Mouse (Mus musculus): ENCODE measurements around the gene Hist1h1t.

The Hist1h1t gene

DNA sequence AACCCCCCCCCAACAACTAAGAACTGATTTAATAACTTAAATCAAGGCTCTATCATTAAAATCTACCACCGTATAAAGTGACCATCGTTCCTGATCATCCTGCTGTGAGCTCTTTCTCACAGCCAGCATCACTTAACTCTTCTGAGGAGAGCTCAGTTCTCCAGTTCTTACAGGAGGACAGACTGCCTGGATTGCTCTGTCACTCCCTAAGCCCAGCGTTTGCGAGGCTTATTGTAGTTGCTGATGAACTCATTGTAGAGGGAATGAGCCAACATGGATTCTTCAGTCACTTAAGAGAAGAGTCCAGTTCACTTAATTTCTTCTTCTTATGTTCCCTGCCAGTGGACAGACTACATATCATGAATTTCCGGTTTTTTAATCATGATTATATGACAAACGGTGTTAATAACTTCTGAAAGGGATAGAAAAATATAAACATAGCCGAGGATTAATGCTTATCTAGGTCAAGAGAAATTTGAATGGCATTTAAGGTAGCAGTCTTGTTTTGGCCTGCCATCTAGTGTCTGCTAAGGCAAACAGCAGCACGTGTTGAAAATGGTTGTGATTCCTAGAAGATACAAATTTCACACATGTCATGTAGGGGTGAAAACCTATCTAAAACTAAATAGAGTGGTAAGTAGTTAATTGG is 36.7 kb downstream of the Hist1h1t start:
- no peak for DNase-seq (ENCODE audit: low spot score in 2 of 2)

DNA sequence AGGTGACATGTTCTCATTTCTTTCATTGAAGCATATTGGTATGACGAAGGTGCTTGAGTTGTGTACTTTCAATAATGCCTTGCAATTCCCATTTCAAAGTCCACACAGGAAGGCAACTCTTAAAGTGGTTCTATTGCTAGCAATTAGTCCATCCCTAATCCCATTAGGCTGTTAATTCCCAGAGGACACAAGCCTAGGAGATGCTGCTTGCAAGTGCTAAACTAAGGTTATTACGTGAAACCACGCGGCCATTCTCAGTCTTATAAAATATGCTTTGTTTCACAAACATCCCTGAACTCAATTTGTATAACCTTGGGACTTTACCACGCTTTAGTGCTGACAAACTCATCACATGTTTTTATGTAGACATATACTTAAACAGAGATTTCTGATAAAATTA is 41.5 kb downstream of the Hist1h1t start:
- no peak for DNase-seq (ENCODE audit: low spot score in 2 of 2)

DNA sequence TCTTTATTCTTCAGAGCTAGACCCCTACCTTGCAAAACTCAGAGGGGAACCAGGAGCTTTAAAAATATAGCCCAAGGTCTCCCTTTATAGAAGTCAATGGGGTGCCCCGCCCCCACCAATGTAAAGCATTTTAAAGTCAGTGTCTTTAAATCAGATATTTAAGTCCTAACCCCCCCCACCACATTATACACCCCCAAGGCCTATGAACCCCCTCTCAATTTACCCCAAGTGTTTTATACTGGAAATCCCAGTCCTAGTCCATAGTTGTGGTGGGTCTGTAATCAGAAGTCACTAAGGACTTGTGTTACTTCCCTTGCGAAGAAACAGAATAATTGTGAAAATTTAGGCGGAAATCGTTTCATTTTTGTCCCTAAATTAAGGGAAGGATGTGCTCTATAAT is 42.4 kb downstream of the Hist1h1t start:
- DNase-seq (ENCODE audit: low spot score in 2 of 2), result peak in 1 of 2 experiments; percentile 47

DNA sequence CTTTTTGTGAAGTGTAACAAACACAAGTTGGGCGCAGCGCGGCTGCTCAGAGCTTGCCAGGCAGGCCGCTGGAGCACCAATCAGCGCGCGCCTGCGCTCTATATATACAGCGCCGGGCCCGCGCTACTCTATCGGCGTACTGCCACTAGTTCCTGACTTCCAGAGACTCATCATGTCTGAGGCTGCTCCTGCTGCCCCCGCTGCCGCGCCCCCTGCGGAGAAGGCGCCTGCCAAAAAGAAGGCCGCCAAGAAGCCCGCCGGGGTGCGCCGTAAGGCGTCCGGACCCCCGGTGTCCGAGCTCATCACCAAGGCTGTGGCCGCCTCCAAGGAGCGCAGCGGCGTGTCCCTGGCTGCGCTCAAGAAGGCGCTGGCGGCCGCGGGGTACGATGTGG is 43.1 kb downstream of the Hist1h1t start, which contains the start of gene Hist1h1c:
Gene Hist1h1c (plus strand): TSS at position 132 of the 392 bp plus-strand sequence.
- peak; percentile 95 to 97 for DNase-seq (ENCODE audit: low spot score in 2 of 2)

DNA sequence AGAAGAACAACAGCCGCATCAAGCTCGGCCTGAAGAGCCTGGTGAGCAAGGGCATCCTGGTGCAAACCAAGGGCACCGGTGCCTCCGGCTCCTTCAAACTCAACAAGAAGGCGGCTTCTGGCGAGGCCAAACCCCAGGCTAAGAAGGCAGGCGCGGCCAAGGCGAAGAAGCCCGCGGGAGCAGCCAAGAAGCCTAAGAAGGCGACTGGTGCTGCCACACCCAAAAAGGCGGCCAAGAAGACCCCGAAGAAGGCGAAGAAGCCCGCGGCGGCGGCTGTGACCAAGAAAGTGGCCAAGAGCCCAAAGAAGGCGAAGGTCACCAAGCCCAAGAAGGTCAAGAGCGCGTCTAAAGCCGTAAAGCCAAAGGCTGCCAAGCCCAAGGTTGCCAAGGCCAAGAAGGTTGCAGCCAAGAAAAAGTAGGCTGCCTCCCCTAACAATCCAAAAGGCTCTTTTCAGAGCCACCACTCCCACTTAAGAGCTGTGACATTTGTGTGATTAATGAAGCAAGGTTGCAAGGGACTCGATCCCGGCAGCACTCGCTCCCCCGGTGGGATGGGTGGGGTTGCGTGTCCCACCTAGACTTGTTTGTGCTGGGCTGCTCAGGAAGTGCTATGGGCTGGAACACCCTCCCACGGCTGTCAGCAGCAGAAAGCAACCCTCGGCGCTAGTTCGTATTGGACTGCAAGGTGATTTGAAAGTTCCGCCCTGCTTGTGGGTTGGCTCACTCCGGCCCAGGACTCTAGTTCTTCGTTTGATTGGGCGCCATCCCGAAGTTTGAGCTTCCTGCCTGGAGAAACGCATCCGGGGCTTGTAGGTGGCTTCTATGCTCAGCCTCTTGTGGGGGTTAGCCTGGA is 43.7 kb downstream of the Hist1h1t start:
- DNase-seq (ENCODE audit: low spot score in 2 of 2), result peak; percentile 87 to 90

- DNase-seq (ENCODE audit: low spot score in 2 of 2), result no peak
These were observed 44.3 kb downstream of the Hist1h1t start for GRCm38 (mm10) chr13:23739922-23740252.

GRCm38 (mm10) chr13:23740256-23740840 is 44.7 kb downstream of the Hist1h1t start:
- DNase-seq (ENCODE audit: low spot score in 2 of 2), result no peak

GRCm38 (mm10) chr13:23740910-23741309 is 45.3 kb downstream of the Hist1h1t start:
- DNase-seq (ENCODE audit: low spot score in 2 of 2), result no peak

DNA sequence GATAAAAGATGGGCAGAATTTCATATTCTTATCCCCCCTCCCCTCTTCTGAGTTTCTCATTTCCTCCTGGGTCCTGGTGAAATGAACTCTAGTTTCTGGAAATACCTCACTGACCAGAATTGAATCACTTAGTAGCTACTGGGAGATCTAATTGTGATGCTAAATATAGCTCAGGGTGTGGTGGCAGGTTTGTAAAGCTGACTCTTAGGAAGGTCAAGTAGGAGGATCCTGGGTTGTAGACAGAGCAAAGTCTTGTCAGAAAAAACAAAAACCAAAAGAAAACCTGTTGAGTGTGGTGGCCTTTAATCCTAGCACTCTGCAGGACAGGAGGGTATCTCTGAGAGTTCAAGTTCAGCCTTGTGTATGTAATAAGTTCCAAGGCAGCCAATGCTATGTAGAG is 46.4 kb downstream of the Hist1h1t start:
- no peak for DNase-seq (ENCODE audit: low spot score in 2 of 2)

DNA sequence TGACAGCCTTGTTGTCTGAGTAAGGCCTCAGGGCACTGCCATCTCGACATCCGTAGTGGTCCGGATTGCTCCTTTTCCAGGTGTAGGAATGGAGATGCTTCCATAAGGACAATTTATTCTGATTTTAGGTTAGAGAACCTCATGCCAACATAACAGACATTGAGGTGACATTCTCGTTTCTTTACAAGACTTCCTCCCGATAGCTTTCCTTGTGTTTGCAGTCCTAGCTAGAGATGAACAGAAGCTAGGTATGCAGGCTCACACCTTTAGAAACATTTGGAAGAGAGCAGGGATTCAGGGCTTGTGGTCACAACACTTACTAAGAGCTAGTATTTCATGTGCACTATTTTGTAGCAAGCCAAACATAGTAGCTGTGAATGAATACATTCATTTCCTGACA is 47.6 kb downstream of the Hist1h1t start:
- DNase-seq (ENCODE audit: low spot score in 2 of 2), result no peak

DNA sequence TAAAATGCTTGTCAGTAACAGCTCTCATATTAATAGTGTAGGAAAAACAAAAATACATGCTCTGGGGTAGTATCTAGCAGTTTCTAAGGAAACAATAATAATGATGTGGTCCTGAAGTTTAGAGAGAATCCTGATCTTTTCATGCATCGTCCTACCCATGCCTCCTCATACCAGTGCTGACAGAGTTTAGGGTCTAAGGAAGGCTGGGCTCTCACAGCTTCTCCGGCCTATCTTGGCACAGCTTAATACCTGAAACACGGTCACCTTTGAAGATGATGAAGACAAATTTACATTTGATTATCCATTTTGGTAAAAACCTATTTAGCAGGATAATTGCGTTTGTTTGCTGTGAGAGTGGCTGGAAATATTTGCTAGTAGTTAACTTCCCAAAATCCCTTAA is 48.3 kb downstream of the Hist1h1t start:
- no peak for DNase-seq (ENCODE audit: low spot score in 2 of 2)

DNA sequence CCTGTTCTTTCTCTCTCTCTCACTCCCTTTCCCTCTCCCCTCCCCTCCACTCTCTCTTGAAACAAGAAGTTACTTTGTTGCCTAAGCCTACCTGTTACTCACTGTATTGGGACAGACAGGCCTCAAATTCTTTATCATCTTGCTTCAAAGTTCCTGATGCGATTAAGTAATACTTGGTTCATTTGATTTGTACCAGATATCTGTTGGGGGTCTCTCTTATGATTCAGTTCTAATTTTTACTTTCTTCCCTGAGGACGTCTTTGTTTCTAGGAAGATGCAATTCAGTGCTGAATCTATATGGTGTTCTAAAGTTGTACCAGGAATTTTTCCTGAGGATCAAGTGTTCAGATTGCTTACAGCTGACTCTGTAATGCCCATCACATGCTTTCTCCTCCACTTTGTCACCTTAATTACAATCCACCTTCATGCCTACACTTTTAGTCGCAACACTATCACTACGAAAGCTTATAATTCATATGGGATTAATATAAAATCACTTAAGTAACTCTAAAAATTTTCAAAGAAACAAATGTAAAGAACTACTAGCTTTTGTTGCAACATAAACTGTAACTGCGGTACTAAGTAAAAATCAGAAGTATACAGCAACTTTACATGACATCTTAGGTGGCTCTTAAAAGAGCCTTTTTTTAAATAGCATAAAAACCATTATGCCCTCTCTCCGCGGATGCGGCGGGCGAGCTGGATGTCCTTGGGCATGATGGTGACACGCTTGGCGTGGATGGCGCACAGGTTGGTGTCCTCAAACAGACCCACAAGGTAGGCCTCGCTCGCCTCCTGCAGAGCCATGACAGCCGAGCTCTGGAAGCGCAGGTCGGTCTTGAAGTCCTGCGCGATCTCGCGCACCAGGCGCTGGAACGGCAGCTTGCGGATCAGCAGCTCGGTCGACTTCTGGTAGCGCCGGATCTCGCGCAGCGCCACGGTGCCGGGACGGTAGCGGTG is 49.1 kb downstream of the Hist1h1t start:
- DNase-seq (ENCODE audit: low spot score in 2 of 2), result no peak

DNA sequence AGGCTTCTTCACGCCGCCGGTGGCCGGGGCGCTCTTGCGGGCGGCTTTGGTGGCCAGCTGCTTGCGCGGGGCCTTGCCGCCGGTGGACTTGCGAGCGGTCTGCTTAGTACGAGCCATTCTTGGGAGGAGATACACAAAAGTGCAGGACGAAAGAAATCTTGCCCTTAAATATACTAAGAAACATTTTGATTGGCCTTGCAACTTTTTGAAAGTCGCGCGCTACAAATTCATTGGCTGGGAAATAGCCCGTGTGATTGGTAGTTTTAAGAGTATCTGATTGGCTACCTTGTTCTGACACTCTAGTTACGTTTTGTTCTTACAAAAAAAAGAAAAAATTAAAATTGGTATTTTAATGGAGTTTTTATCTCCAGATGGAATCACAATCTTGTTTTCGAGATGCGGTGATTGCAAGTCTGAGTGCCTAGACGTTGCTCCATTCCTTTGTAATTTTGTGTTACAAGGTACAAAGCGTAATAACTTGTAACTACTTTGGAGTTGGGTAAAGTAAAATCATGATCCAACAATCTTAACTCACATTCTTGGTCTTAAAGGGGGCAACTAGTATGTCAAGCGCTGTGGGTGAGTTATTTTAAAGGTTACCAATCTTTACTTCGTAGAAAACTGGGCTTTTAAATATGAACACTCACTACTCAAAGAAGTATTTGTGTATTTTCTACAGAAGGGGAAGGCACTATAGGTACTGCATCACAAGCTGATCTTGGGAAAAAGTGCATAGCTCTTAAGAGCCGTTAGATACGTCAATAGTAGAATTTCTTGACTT is 50.0 kb downstream of the Hist1h1t start, which contains the start of gene Hist1h3c:
Gene Hist1h3c (minus strand): TSS at position 222 of the 781 bp plus-strand sequence.
- DNase-seq (ENCODE audit: low spot score in 2 of 2), result peak; percentile 81 to 90
